Mouse (Mus musculus) MEL (cell line): ENCODE measurements around the gene Tmem182.

Experiments
- BHLHE40 ChIP-seq: IDR thresholded peaks from 2 replicates; pipeline ENCODE4 v1.6.1; 2012; ENCODE audit warnings: low read depth, mild to moderate bottlenecking, inconsistent platforms, low read length, improper control_type of control experiment, borderline replicate concordance
- CTCF ChIP-seq, 3 experiments: IDR thresholded peaks in 2 of 3; conservative IDR thresholded peaks in 1 of 3; 2 replicates each; pipeline ENCODE4 v1.5.1; 2011 to 2012; ENCODE audit warnings: low read length in 3 of 3, low read depth in 2 of 3, mild to moderate bottlenecking in 2 of 3, improper control_type of control experiment in 1 of 3, inconsistent platforms in 1 of 3, mixed read lengths in 1 of 3, moderate library complexity in 1 of 3; ENCODE audit not compliant: control insufficient read depth in 1 of 3, insufficient read depth in 1 of 3, poor library complexity in 1 of 3, severe bottlenecking in 1 of 3
- HCFC1 ChIP-seq: IDR thresholded peaks from 2 replicates; pipeline ENCODE4 v1.6.1; 2012; ENCODE audit warnings: low read depth, mild to moderate bottlenecking, inconsistent platforms, low read length, improper control_type of control experiment, moderate library complexity
- MAFK ChIP-seq: IDR thresholded peaks from 2 replicates; pipeline ENCODE4 v1.6.1; 2011; ENCODE audit warnings: low read depth, mild to moderate bottlenecking, low read length, improper control_type of control experiment, borderline replicate concordance
- MXI1 ChIP-seq: IDR thresholded peaks from 2 replicates; pipeline ENCODE4 v1.6.1; 2011; ENCODE audit warnings: mild to moderate bottlenecking, low read depth, low read length, improper control_type of control experiment
- MYC ChIP-seq: IDR thresholded peaks from 2 replicates; pipeline ENCODE4 v1.6.1; 2011; ENCODE audit warnings: low read depth, mild to moderate bottlenecking, low read length, improper control_type of control experiment, moderate library complexity
- POLR2A ChIP-seq, 2 experiments: IDR thresholded peaks; 2 replicates each; pipeline ENCODE4 v1.6.1; 2011 to 2012; ENCODE audit warnings: low read length in 2 of 2, mild to moderate bottlenecking in 2 of 2, control low read depth in 1 of 2, improper control_type of control experiment in 1 of 2, low read depth in 1 of 2, moderate library complexity in 1 of 2; ENCODE audit not compliant: control insufficient read depth in 1 of 2, insufficient read depth in 1 of 2, poor library complexity in 1 of 2
- RCOR1 ChIP-seq: IDR thresholded peaks from 2 replicates; pipeline ENCODE4 v1.6.1; 2012; ENCODE audit warnings: low read depth, mild to moderate bottlenecking, inconsistent platforms, low read length, improper control_type of control experiment
- SMC3 ChIP-seq: IDR thresholded peaks from 2 replicates; pipeline ENCODE4 v1.6.1; 2011; ENCODE audit warnings: low read depth, low read length, improper control_type of control experiment
- ZC3H11A ChIP-seq: IDR thresholded peaks from 2 replicates; pipeline ENCODE4 v1.6.1; 2012; ENCODE audit warnings: low read depth, mild to moderate bottlenecking, inconsistent platforms, low read length, improper control_type of control experiment
- ZNF384 ChIP-seq: IDR thresholded peaks from 2 replicates; pipeline ENCODE4 v1.6.1; 2012; ENCODE audit warnings: low read depth, mild to moderate bottlenecking, inconsistent platforms, low read length, improper control_type of control experiment

- TF ChIP-seq MAFK: no peak
- no peak for TF ChIP-seq CTCF (IDR thresholded peaks at IDR 0.05 in 2 of 3, conservative IDR thresholded peaks at IDR 0.05 in 1 of 3; ENCODE audit: control insufficient read depth in 1 of 3, insufficient read depth in 1 of 3, low read depth in 2 of 3, low read length in 3 of 3, poor library complexity in 1 of 3, severe bottlenecking in 1 of 3)
- no peak for TF ChIP-seq BHLHE40
- no peak for TF ChIP-seq POLR2A (IDR thresholded peaks at IDR 0.05; ENCODE audit: control insufficient read depth in 1 of 2, insufficient read depth in 1 of 2, low read depth in 1 of 2, low read length in 2 of 2, poor library complexity in 1 of 2)
- TF ChIP-seq MXI1: no peak
- no peak for TF ChIP-seq HCFC1
- TF ChIP-seq ZC3H11A: no peak
- no peak for TF ChIP-seq RCOR1
- no peak for TF ChIP-seq SMC3
- TF ChIP-seq ZNF384: no peak
- no peak for TF ChIP-seq MYC
Measured at GRCm38 (mm10) chr1:40874456-40875375, 69.3 kb downstream of the Tmem182 start.
